21 mouse cellular contexts compared by ENCODE assay signal in the genomic region with DNA sequence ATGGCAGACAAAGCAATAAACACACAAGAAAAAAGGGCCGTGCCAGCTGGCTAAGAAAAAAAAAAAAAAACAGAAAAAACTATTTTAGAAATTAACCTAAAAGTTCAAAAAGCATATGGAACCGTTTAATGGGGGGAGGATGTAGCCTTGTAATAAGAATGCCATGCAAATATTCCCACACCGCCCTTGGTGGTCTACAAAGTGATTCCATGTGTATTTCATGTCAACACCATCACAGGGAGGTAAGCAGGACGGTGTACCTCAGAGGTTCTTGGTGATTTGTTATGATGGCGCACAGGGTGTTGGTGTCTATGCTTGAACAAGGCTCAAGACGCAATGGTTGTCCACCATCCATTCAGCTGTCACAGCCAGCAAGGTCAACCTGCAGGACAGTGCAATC. TPM values are rescaled to one million over a fixed set of nuclear protein-coding genes. Genes with fewer than 3 reads are reported as not detected.
"Had no signal": no experiment of that assay in that cellular context is flagged by ENCODE, and none has a peak within 500 bp of the region (broad histone marks: within the 10 kb centered on the region; RNA-seq: fewer than 3 reads in every experiment).

No protein-coding gene starts in this region.

- H3K4me1 ChIP-seq: liver, embryonic 15.5 days; neural tube, embryonic 12.5 days; stomach, embryonic 15.5 days had no signal

- ATAC-seq: midbrain, embryonic 15.5 days had no signal

- H3K4me3 ChIP-seq: liver, embryonic 15.5 days; midbrain, embryonic 15.5 days; neural tube, embryonic 12.5 days; stomach, embryonic 15.5 days had no signal

- H3K27ac ChIP-seq: kidney, postnatal 0 days; liver, embryonic 15.5 days; midbrain, embryonic 15.5 days; neural tube, embryonic 12.5 days; stomach, embryonic 15.5 days had no signal

- H3K9me3 ChIP-seq: liver, embryonic 15.5 days; midbrain, embryonic 15.5 days; neural tube, embryonic 12.5 days; stomach, embryonic 15.5 days had no signal

- H3K9ac ChIP-seq: liver, embryonic 15.5 days; lung, embryonic 14.5 days; midbrain, embryonic 15.5 days; neural tube, embryonic 12.5 days; stomach, embryonic 15.5 days had no signal

- H3K4me2 ChIP-seq: liver, embryonic 11.5 days; liver, embryonic 15.5 days; lung, embryonic 14.5 days; midbrain, embryonic 11.5 days; midbrain, embryonic 15.5 days; neural tube, embryonic 12.5 days; stomach, embryonic 15.5 days had no signal

- DNase-seq: kidney, postnatal 36 days; layer of hippocampus, adult 9-11 months; layer of hippocampus, postnatal 36 days; lung, embryonic 14.5 days; lung, postnatal 10 days; lung, postnatal 4 days; thymus, adult 2 months; thymus, postnatal 25 days had no signal

- H3K27me3 ChIP-seq: liver, embryonic 15.5 days; midbrain, embryonic 15.5 days; neural tube, embryonic 12.5 days; stomach, embryonic 15.5 days had no signal

- H3K36me3 ChIP-seq: liver, embryonic 15.5 days; stomach, embryonic 15.5 days had no signal

RNA-seq across cellular contexts. Expression of gene Tigit, which starts 46.6 kb away (rescaled TPM):
- total RNA-seq: layer of hippocampus, adult 18-20 months; layer of hippocampus, postnatal 36 days; left cerebral cortex, adult 8-10 months; left cerebral cortex, postnatal 25 days; neutrophil, adult 5-6 weeks had no signal
- polyA plus RNA-seq: kidney, postnatal 0 days; limb, embryonic 14.5 days; liver, embryonic 11.5 days; liver, embryonic 15.5 days; lung, embryonic 14.5 days; midbrain, embryonic 11.5 days; midbrain, embryonic 15.5 days; neural tube, embryonic 12.5 days; stomach, embryonic 15.5 days; testis, adult 2 months had no signal
